Mouse (Mus musculus) urinary bladder, postnatal 36 days (tissue): ENCODE data around the gene Sympk.
"Not testable (repeated sequence)": the region's sequence is repeated elsewhere in the genome, so short reads cannot be mapped to it uniquely, and the experiment has no call there.

ENCODE experiments used
- DNase-seq, 2 experiments: peaks; one replicate each; pipeline ENCODE4 v3.0.0; 2022; ENCODE audit warnings: low spot score in 2 of 2, mixed read lengths in 1 of 2

Sympk gene

DNA sequence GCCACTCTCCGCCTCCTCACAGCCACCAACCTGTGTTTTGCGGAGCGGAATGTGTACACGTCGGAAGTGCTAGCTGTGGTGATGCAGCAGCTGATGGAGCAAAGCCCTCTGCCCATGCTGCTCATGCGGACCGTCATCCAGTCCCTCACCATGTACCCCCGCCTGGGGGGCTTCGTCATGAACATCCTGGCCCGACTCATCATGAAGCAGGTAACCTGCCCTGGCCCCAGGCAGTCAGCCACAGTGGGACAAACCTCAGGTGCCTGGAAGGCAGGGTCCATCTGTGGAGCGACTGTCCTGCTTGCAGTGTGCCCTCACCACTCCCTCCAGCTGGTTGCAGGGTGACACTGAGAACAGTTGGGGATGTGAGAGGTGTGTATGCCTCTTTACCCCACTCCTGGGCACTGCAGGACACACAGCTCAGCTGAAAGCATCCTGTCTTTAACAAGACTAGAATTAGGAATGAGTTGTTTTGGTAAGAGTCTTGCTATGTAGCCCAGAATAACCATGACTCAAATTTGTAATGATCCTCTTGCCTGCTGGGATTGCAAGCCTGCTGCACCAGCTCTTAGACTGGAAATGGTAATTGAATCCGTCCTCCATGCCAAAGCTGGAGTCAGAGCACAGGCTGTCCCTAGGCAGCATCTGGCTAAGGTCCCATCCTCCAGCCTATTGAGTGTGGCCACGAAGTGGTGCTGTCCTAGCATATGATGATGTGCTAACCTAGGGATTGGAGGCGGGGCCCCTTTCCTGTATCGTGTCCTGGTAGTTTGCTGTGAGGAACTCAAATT is 28.4 kb downstream of the Sympk start:
- DNase-seq: no peak

DNA sequence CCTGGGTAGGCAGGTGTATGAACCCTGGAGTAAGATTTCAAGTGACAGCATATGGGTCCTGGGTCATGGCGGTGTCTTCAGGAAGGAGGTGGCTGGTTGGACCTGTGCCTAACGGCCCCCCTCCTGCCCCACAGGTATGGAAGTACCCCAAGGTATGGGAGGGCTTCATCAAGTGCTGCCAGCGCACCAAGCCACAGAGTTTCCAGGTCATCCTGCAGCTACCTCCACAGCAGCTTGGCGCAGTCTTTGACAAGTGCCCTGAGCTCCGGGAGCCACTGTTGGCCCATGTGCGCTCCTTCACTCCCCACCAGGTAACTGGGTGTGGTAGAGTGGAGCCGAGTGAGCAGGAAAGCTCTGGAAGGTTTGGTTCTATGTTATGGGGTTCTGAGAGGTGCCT is 29.0 kb downstream of the Sympk start:
- DNase-seq: no peak

- DNase-seq: no peak
Observed at GRCm38 (mm10) chr7:19054047-19054776, 30.0 kb downstream of the Sympk start, which contains the start of gene Rsph6a. Gene Rsph6a (plus strand): TSS chr7:19054690.

- DNase-seq: no peak
Observed at GRCm38 (mm10) chr7:19054777-19055076, 30.6 kb downstream of the Sympk start.

DNA sequence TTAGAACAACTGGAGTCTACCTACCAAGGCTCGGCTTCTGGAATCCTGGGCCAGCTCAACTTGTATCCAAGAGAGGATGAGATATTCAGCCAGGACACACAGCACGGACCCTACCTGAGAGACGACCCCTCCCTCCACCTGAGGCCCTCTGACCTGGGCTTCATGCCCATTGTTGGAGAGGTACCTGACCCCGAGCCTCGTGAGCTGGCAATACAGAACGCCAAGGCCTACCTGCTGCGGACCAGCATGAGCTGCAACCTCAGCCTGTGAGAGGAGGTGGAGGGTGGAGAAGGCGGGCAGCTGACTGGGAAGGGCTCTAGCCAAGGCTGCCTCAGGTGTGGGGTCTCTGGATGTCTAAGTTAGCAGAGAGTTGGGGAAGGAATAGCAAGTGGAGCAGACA is 30.9 kb downstream of the Sympk start:
- DNase-seq: no peak

GRCm38 (mm10) chr7:19057405-19057804 is 33.2 kb downstream of the Sympk start:
- DNase-seq: no peak

- no peak for DNase-seq
Observed at GRCm38 (mm10) chr7:19065896-19066295, 41.7 kb downstream of the Sympk start.

DNA sequence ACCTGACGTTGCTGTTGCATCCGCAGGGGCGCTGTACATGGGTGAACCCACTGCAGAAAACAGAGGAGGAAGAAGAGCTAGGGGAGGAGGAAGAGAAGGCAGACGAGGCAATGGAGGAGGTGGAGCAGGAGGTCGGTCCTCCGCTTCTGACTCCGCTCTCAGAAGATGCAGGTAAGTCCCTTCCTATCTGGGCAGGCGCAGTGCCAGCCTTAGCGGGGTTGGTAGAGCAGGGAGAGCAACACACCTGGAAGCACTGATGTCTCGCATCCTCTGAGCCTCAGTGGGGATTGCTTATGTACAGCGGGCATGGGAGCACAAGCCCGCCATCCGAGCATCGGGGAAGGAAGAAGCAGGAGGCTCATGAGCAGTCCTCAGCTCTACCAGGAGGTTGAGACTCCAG is 42.9 kb downstream of the Sympk start:
- no peak for DNase-seq

- DNase-seq: no peak
Observed at GRCm38 (mm10) chr7:19067935-19068334, 43.8 kb downstream of the Sympk start.

- peak; percentile 66 for DNase-seq
Observed at GRCm38 (mm10) chr7:19068707-19069106, 44.5 kb downstream of the Sympk start.

DNA sequence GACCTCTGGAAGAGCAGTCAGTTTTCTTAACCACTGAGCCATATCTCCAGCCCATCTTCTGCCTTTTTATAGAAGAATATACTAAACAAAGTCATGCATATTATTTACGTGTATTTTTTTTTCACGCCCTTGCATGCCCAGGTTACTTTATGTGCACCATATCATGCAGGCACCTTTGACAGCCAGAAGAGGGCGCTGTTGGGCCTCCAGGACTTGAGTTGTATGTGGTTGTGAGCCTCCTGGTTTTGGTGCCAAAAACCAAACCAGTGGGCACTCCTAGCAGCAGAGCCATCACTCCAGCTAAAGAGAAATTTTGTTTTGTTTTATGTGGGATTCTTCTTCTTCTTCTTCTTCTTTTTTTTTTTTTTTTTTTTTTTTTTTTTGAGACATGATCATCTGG is 45.3 kb downstream of the Sympk start:
- no peak for DNase-seq

DNA sequence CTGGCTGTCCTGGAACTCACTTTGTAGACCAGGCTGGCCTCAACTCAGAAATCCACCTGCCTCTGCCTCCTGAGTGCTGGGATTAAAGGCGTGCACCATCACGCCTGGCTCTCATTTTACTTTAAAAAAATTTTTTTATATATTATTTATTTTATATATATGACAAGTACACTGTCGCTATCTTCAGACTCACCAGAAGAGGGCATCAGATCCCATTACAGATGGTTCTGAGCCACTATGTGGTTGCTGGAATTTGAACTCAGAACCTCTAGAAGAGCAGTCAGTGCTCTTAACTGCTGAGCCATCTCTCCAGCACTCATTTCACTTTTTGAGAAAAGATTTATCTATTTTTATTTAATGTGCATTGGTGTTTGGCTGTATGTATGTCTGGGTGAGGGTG is 46.8 kb downstream of the Sympk start:
- not testable (repeated sequence) for DNase-seq

DNA sequence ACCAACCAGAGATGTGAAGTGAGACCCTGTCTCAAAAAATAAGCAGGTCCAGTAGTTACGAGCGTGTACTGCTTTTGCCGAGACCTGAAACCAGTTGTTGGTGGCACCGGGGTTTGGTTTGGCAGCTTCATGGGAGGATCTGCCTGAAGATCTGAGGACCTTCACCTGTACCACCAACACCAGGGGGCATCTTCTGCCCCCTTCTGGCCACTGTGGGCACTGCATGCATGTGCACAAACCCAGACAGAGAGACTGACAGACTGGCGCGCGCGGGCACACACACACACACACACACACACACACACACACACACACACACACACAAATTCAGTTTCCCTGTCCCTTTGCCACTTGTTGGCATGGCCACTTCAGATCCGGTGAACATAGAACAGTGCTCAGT is 49.3 kb downstream of the Sympk start:
- no peak for DNase-seq

DNA sequence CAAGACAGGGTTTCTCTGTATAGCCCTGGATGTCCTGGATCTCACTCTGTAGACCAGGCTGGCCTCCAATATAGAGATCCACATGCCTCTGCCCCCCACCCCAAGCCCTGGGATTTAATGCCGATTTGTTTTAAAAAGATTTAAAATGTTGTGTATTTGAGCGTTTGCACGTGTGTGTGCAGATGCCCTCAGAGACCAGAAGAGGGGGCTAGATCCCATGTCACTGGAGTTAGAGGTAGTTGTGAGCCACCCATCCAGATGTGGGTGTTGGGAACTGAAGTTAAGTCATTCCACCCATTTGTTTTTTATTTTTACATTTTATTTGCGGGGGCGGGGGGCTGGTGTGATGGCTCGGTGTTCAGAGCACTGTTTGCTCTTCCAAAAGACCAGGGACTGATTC is 50.3 kb downstream of the Sympk start:
- DNase-seq: no peak

DNA sequence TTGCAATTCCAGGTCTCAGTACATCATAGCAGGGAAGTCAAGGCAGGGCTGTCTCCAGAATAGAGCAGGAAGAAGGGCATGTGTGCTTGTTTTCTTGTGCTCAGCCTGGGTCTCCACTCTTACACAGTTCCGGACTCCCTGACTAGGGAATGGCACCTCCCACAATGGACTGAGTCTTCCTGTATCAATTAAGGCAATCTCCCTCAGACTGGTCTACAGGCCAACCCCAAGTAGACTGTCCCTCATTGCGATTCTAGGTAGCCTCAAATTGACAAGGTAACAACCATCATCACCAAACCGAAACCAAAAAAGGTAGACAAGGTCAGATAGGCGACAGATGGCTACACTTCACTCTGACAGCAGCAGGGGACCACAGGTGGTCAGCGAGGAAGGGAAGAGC is 51.1 kb downstream of the Sympk start:
- DNase-seq: no peak

DNA sequence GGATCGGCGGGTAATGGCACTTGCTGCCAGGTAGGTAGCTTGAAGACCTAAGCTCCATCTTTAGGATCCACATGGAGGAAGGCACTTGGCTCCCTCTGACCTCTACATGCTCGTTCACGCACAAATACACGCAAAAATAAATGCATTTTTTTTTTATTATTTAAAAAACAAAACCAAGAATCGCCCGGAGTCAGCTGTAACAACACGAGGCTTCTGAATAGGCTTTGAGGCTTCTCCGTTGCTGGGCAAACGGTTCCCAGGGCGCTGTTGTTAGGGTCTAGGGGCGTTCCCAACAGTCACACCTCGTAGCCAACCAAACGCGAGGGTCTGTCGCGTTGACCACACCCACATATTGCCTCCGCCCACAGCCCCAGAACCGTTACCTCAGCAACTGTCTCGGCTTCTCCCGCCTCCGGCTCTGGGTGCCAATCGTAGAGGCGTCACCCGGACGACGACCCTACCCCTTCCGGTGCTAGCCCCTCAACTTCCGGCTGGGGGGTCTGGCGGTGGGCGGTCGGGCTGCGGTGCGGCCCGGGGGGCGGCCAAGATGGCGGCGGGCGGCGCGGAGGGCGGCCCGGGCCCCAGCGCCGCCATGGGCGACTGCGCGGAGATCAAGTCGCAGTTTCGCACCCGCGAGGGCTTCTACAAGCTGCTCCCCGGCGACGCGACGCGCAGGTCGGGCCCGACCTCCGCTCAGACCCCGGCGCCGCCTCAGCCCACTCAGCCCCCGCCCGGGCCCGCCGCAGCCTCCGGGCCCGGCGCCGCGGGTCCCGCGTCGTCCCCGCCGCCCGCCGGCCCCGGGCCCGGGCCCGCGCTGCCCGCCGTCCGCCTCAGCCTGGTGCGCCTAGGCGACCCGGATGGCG is 51.8 kb downstream of the Sympk start, which contains the start of gene Dmwd:
Gene Dmwd (plus strand): TSS at position 505 of the 863 bp plus-strand sequence.
- peak; percentile 83 to 93 for DNase-seq

DNA sequence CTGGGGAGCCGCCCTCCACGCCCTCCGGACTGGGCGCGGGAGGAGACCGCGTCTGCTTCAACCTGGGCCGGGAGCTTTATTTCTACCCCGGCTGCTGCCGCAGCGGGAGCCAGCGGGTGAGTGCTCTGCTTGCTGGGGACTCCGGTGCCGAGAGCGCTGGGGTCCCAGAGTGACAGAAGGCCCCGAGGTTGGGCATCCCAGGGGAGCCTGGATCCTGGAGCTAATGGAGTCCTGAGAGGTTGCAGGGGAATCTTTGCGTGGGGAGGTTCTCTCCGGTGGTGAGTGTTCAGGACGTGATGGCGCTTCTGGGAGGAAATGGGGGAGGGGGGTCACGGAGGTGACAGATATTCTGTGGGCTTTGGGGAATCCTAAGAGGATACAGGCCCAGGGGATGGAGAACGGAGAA is 52.4 kb downstream of the Sympk start:
- DNase-seq: no peak

GRCm38 (mm10) chr7:19077761-19078160 is 53.6 kb downstream of the Sympk start:
- DNase-seq: no peak

DNA sequence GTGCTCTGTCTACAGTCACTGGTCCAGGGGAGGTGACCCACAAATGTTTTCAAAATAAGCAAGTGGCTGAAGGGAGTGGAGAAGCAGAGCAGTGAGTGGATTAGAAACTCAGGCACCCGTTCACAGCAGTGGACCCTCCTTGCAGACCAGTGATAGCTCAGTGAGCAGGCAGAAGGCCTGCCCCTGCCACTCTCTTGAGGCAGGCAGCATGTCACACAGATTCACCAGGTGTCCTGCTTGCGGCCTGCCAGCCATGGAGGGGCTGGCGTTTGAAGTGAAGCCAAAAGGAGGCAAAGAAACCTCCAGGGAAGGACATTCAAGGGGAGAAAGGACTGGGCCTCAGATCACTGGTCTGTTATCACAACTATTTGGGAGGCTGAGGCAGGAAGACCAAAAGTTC is 54.6 kb downstream of the Sympk start:
- DNase-seq: no peak

DNA sequence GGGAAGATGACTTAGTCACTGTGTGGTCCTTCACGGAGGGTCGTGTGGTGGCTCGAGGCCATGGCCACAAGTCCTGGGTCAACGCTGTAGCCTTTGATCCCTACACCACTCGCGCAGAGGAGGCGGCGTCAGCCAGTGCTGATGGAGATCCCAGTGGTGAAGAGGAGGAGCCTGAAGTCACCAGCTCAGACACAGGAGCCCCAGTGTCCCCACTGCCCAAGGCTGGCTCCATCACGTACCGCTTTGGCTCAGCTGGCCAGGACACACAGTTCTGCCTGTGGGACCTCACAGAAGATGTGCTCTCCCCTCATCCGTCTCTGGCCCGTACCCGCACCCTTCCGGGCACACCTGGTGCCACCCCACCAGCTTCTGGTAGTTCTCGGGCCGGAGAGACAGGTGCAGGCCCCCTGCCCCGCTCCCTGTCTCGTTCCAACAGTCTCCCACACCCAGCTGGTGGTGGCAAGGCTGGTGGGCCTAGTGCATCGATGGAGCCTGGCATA is 56.3 kb downstream of the Sympk start:
- no peak for DNase-seq

GRCm38 (mm10) chr7:19082171-19082570 is 58.0 kb downstream of the Sympk start:
- no peak for DNase-seq

GRCm38 (mm10) chr7:19083096-19083495 is 58.9 kb downstream of the Sympk start:
- DNase-seq: peak in 1 of 2 experiments; percentile 52
